Mouse (Mus musculus) kidney, postnatal 10 days (tissue): ENCODE measurements around the gene 2010003K11Rik.
"Not testable (repeated sequence)": the region's sequence is repeated elsewhere in the genome, so short reads cannot be mapped to it uniquely, and the experiment has no call there.

ENCODE experiments used
- DNase-seq: peaks from one replicate; pipeline ENCODE4 v3.0.0; 2021; ENCODE audit warnings: mixed read lengths

2010003K11Rik gene

DNA sequence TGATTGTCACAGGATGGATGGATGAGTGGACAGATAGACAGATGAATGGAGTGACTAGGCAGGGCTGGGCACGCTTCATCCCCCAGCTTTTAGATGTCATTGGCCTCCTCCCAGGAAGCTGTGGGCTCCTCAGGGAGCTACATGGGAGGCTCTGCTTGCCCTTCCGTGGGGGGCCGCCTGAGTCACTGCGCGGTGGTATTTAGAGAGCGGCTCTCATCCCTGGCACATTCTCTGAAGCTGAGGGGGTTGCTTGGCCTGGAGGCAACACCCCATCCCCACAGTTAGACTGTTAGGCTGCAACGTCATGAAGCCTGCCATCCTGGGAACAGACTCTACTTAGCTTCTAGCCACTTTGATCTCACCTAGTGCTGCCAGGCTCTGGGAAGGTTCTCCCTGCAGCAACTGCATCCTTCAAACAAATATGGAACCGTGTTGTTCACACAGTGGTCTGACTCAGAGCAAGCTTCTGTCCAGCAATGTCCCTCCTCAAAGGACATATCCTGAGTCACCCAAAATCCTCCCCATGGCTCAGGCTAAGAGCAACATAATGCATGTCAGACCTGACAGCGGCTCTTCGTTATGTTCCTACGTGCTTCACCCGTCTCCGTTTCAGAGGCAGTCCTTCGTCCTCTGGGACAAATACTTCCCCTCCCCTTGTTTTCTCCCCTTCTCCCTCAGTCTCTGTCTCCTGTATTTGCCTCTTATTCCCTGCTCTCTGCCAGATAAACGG lies 43.1 kb downstream of the 2010003K11Rik start:
- DNase-seq: no peak

GRCm38 (mm10) chr19:4454040-4454439 lies 44.3 kb downstream of the 2010003K11Rik start:
- DNase-seq: not testable (repeated sequence)

- DNase-seq: no peak
These were observed 45.9 kb downstream of the 2010003K11Rik start for GRCm38 (mm10) chr19:4452525-4452924.

GRCm38 (mm10) chr19:4451965-4452364 lies 46.4 kb downstream of the 2010003K11Rik start:
- DNase-seq: no peak

GRCm38 (mm10) chr19:4451098-4451497 lies 47.3 kb downstream of the 2010003K11Rik start:
- DNase-seq: no peak

DNA sequence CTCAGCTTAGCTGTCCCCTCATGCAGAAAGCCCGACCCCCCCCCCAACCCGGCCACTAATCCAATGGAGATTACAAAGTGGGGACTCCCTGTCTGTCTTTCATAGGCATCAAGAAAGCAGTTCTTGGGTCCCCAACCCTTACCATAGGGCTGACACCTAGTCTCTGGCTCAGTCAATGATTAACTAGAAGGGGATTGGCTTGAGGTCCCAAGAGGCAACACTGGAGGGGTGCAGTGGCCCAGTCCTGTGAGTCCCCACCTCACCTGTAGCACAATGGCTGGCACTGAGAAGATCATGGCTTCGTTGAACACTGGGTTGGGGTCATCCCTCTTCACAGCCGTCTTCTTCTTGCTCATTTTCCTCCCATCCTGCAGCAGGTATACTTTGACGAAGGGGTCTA lies 47.7 kb downstream of the 2010003K11Rik start:
- no peak for DNase-seq

- no peak for DNase-seq
These were observed 49.2 kb downstream of the 2010003K11Rik start for GRCm38 (mm10) chr19:4449230-4449629.

- DNase-seq: no peak
These were observed 50.9 kb downstream of the 2010003K11Rik start for GRCm38 (mm10) chr19:4447445-4447844.
